8 mouse cellular contexts compared by ENCODE assay signal in the genomic region with DNA sequence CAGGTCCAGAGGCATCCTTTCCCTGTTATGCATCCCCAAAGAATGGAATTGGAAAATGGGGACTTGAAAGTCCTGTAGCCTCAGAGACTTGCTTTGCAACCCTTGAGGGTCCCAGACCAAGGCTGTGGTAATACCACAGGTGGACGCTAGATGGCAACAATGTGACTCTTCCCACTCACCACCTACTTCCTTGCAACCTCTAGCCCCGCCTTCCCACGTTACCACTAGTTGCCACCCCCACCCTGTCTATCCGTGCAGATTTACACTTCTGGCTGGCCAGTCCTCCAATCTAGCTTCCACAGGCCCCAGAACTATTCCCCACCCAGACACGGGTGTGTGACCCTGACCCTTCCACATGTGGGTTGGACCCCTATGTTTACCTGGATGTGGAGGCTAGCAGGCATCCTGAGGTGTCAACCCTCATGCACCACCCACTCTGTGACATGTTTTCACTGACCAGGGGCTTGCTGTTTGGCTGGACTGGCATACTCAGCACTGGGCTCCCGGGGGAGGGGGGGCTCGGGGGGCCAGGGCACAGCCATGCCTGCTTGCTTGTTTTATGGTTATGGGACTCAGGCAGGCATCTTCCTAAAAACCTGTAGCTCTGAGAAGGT. TPM values are rescaled to one million over a fixed set of nuclear protein-coding genes. Genes with fewer than 3 reads are reported as not detected.
A peak's percentile ranks its signal among the peaks of the same experiment; 100 is the strongest.
DNase-seq lines count a peak whose midpoint lies in the region; ATAC-seq and TF ChIP-seq lines count a peak whose summit lies in the region.

No protein-coding gene starts in this region.

- H3K36me3 ChIP-seq in intestine, postnatal 0 days (ENCODE audit: control insufficient read depth, insufficient read depth): peaks cover 34% of the 10 kb centered on the region
- peaks cover 22% of the 10 kb centered on the region; the same call in 1 of the 2 replicates for H3K36me3 ChIP-seq in liver, embryonic 11.5 days (ENCODE audit: control insufficient read depth, insufficient read depth, low read length)
- peaks cover 4% of the 10 kb centered on the region for H3K36me3 ChIP-seq in myocyte (ENCODE audit: control insufficient read depth, insufficient read depth)

- peak; percentile 97 for ATAC-seq in common myeloid progenitor, adult 5-6 weeks (replicated peaks; ENCODE audit: low read depth, poor library complexity, severe bottlenecking)
- ATAC-seq in granulocyte monocyte progenitor cell, adult 5-6 weeks (replicated peaks; ENCODE audit: poor library complexity, severe bottlenecking): peak; percentile 88
- ATAC-seq in intestine, postnatal 0 days: peak; percentile 55; the same call in 1 of the 2 replicates
- peak; percentile 53; the same call in 1 of the 2 replicates for ATAC-seq in liver, embryonic 11.5 days (replicated peaks; ENCODE audit: low FRiP score)

- TF ChIP-seq CTCF in intestine, postnatal 0 days (IDR thresholded peaks at IDR 0.05; ENCODE audit: low read depth): peak; percentile 87

- H3K79me2 ChIP-seq in myocyte (ENCODE audit: control insufficient read depth, insufficient read depth): no peaks in the 10 kb centered on the region

- no peak for TF ChIP-seq POLR2A in myocyte (IDR thresholded peaks at IDR 0.05; ENCODE audit: insufficient read length, low read depth)

- H3K27me3 ChIP-seq in intestine, postnatal 0 days (replicated peaks; ENCODE audit: control insufficient read depth, insufficient read depth, low read length): no peaks in the 10 kb centered on the region
- H3K27me3 ChIP-seq in liver, embryonic 11.5 days (replicated peaks; ENCODE audit: control insufficient read depth, insufficient read depth, low read length): no peaks in the 10 kb centered on the region
- H3K27me3 ChIP-seq in myocyte (ENCODE audit: control insufficient read depth, insufficient read depth, insufficient read length): no peaks in the 10 kb centered on the region

- no peak overlapping the region for H3K9ac ChIP-seq in intestine, postnatal 0 days (ENCODE audit: low read depth, low read length)
- H3K9ac ChIP-seq in liver, embryonic 11.5 days (ENCODE audit: low read depth, low read length): no peak overlapping the region

- H3K4me3 ChIP-seq in intestine, postnatal 0 days (ENCODE audit: low read depth, low read length): no peak overlapping the region
- H3K4me3 ChIP-seq in liver, embryonic 11.5 days (ENCODE audit: low read depth, low read length): no peak overlapping the region; the same call in 1 of the 2 replicates
- H3K4me3 ChIP-seq in myocyte: no peak overlapping the region

- H3ac ChIP-seq in myocyte (ENCODE audit: control insufficient read depth, insufficient read length): no peak overlapping the region

- DNase-seq in 416B (ENCODE audit: low read depth): peak; percentile 80
- peak; percentile 44 for DNase-seq in Muller cell, postnatal 12 days (ENCODE audit: inconsistent ontology term)
- DNase-seq in liver, embryonic 11.5 days (ENCODE audit: low spot score): peak; percentile 62
- DNase-seq in telencephalon, adult 2 months (ENCODE audit: low read depth, low spot score): peak; percentile 19

- 9% methylated on average over 7 of the region's 7 CpGs for WGBS in intestine, postnatal 0 days
- WGBS in liver, embryonic 11.5 days: 12% methylated on average over 7 of the region's 7 CpGs

- H3K9me3 ChIP-seq in intestine, postnatal 0 days (ENCODE audit: control insufficient read depth): no peaks in the 10 kb centered on the region
- H3K9me3 ChIP-seq in liver, embryonic 11.5 days (ENCODE audit: control insufficient read depth, low read length): no peaks in the 10 kb centered on the region

- H3K27ac ChIP-seq in intestine, postnatal 0 days (ENCODE audit: low read depth, low read length): no peak overlapping the region
- H3K27ac ChIP-seq in liver, embryonic 11.5 days (ENCODE audit: low read depth, low read length): no peak overlapping the region

- H3K4me2 ChIP-seq in intestine, postnatal 0 days (replicated peaks; ENCODE audit: low read depth): peak overlapping the region; percentile 53
- H3K4me2 ChIP-seq in liver, embryonic 11.5 days: peak overlapping the region; percentile 48
- no peak overlapping the region for H3K4me2 ChIP-seq in myocyte (ENCODE audit: low read depth)

- H3K4me1 ChIP-seq in intestine, postnatal 0 days (replicated peaks; ENCODE audit: control insufficient read depth, insufficient read depth, low read length): no peaks in the 10 kb centered on the region
- H3K4me1 ChIP-seq in liver, embryonic 11.5 days (replicated peaks; ENCODE audit: control insufficient read depth, insufficient read depth, low read length): peaks cover 4% of the 10 kb centered on the region

TF ChIP-seq in myocyte, 11 proteins besides CTCF, POLR2A, EP300 and RAD21:
- TF ChIP-seq POLR2AphosphoS2 (IDR thresholded peaks at IDR 0.05; ENCODE audit: insufficient read length, low read depth) (peak; percentile 85), REST (IDR thresholded peaks at IDR 0.05; ENCODE audit: insufficient read depth, insufficient read length) (no peak)
TF ChIP-seq in myocyte: peak in this region for 1.

RNA-seq across cellular contexts. Expression of a gene that starts 31.3 kb away (rescaled TPM):
- total RNA-seq in common myeloid progenitor, adult 5-6 weeks (2017): not detected in 2 replicates
- 0.09 TPM in 1 of 2 replicates, not detected in the other for total RNA-seq in granulocyte monocyte progenitor cell, adult 5-6 weeks (2014; fragmentation: Nextera tagmentation)
- total RNA-seq in granulocyte monocyte progenitor cell, adult 5-6 weeks (2017): not detected in 2 replicates
- 2.9 and 3.5 TPM in 2 replicates for polyA plus RNA-seq in intestine, postnatal 0 days (2015; fragmentation: Nextera tagmentation; extraction: Ambion mirVana)
- polyA plus RNA-seq in liver, embryonic 11.5 days (2014; fragmentation: Nextera tagmentation; extraction: Ambion mirVana): 1.3 and 1.7 TPM in 2 replicates
- polyA plus RNA-seq in myocyte (2012; fragmentation: generic; extraction: Trizol): not detected

Comparison
In these comparisons a context has a peak if more than half of its experiments do, and no peak if none do; other contexts are left out.
1. DNase-seq: peak in every context shown above with its lines; median percentile 80 in 416B; 62 in liver, embryonic 11.5 days; 44 in Muller cell, postnatal 12 days; 19 in telencephalon, adult 2 months.